Mouse (Mus musculus) megakaryocyte, embryonic 14.5 days (primary cell): Measurements from ENCODE around the gene Mvb12a. TPM values are rescaled to one million over a fixed set of nuclear protein-coding genes. Genes with fewer than 3 reads are reported as not detected.

Source experiments
- H3K27me3 ChIP-seq: replicated peaks from 2 replicates; pipeline ENCODE3; 2012; ENCODE audit warnings: inconsistent platforms
- H3K36me3 ChIP-seq: replicated peaks from 2 replicates; pipeline ENCODE3; 2012; ENCODE audit warnings: low read length, inconsistent platforms, mixed read lengths
- H3K4me1 ChIP-seq: 2 replicates; pipeline ENCODE4 v1.6.1; 2012; ENCODE audit warnings: inconsistent platforms
- H3K4me3 ChIP-seq: replicated peaks from 2 replicates; pipeline ENCODE3; 2012; ENCODE audit warnings: moderate library complexity, mild to moderate bottlenecking, inconsistent platforms
- H3K9me3 ChIP-seq: 2 replicates; pipeline ENCODE4 v1.6.1; 2012; ENCODE audit warnings: inconsistent platforms
- FLI1 ChIP-seq: IDR thresholded peaks from 2 replicates; pipeline ENCODE4 v1.6.1; 2012; ENCODE audit warnings: low read length, inconsistent platforms, mixed read lengths
- GATA1 ChIP-seq: IDR thresholded peaks from 3 replicates; pipeline ENCODE4 v1.6.1; 2012; ENCODE audit warnings: mixed read lengths, low read length, inconsistent platforms, borderline replicate concordance
- polyA plus RNA-seq: library from polyadenylated mRNA; stranded (reverse); fragments of >175 nt; gene quantifications from 2 replicates; pipeline ENCODE4 v1.2.3, GENCODE M21; 2012; ENCODE audit warnings: low replicate concordance; ENCODE audit not compliant: insufficient read depth

Gene Mvb12a
- polyA plus RNA-seq, 1 experiment: 199 TPM

DNA sequence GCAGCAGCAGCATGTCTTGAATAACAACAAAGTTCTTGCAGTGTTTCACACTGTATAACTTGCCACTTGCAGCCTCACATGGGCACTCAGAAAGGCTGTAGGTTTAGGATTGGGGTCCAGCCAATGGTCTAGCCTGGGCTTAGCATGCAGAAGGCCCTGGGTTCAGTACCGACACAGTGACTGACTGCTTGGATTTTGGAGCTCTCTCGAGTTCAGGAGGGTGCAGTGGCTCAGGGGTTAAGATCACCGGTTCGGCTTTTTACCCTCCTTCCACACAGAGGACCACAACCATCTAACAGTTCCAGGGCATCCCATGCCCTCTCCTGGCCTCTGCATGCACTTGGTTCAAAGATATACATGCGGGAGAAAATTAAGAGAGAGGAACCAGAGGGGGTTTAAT is 48.3 kb downstream of the Mvb12a start:
- no peaks in the 10 kb centered on the region for H3K9me3 ChIP-seq
- peak overlapping the region; percentile 99 for H3K4me3 ChIP-seq
- no peaks in the 10 kb centered on the region for H3K27me3 ChIP-seq
- TF ChIP-seq FLI1 (no peak), GATA1 (no peak)
- peaks cover 42% of the 10 kb centered on the region for H3K36me3 ChIP-seq
- peaks cover 57% of the 10 kb centered on the region for H3K4me1 ChIP-seq

DNA sequence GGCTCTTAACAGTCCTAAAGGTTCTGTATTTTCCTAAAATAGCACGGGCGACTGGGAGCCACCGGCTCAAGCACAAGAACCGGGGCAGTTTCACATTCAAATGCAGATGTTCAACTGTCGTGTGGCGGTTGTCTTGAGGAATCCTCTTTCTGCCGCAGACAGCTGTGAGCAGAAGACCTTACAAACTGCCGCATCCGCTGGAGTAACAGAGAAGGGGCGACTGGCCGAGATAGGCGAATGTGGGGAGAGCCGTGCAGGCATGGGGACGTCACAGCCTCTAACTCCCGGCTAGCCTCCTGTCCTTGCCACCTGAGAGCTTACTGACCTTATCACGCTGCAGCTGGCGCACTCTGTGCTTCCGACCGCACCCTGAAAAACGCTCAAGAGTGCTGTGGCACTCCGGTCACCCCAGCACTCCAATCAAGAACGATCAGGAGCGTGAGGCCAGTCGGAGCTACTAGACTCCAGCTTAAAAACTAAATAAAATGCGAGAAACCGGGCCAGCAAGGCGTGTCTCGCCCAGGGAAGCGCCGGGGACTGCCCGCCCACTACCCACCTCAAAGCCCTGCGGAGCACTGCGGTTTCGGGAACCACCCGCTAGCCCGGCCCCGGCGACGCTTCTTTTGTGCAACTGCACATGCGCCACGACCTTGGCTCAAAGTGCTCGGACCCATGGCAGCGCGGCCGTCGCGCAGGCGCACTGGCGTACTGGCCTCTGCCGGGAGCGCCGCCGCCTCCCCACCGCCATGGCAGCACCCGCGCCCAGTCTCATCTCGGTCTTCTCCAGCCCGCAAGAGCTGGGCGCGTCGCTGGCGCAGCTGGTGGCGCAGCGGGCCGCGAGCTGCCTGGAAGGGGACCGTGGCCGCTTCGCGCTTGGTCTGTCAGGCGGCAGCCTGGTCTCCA is 49.0 kb downstream of the Mvb12a start, which contains the start of gene Pgls:
Pgls (plus strand) TSS at position 706 of the 903 bp plus-strand sequence.
- TF ChIP-seq GATA1 (no peak), FLI1 (no peak)
- Histone ChIP-seq H3K27me3 (no peaks in the 10 kb centered on the region), H3K36me3 (peaks cover 45% of the 10 kb centered on the region), H3K9me3 (no peaks in the 10 kb centered on the region), H3K4me3 (peak within 1 kb of the TSS; percentile 99), H3K4me1 (peaks cover 64% of the 10 kb centered on the region)

DNA sequence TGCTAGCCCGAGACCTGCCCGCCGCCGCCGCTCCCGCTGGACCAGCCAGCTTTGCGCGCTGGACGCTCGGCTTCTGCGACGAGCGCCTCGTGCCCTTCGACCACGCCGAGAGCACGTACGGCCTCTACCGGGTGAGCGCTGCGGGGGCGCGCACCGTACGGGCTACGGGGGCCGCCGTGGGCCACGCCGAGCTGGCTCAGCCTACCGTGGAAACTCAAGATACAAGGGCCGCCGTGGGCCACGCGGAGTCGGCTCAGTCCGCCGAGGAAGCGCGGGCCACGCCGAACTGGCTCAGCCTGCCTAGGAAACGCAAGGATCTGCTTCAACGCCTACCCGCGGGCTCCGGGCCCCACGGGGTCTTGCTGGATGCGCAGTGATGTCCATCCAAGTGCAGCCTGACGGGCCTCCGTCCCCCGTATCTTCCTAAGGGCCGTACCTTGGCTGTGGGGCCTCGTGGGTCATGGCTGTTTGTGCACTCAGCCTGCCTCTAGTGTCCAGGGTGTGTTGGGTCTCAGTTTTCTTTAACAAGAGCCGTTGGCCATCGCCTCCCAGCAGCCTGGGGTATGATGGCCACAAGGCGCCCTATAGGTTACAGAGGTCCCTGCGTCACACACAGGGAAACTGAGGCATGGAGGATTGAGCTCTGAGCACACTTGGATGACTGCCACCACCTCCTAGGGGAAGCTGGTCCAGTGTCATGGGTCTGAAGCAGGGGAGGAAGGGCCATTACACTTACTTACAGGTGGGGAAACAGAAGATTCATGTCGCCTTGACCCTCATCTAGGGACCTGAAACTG is 49.9 kb downstream of the Mvb12a start:
- Histone ChIP-seq H3K9me3 (no peaks in the 10 kb centered on the region), H3K4me3 (peak overlapping the region; percentile 99), H3K36me3 (peaks cover 48% of the 10 kb centered on the region), H3K4me1 (peaks cover 69% of the 10 kb centered on the region), H3K27me3 (no peaks in the 10 kb centered on the region)
- no peak for TF ChIP-seq GATA1
- no peak for TF ChIP-seq FLI1

DNA sequence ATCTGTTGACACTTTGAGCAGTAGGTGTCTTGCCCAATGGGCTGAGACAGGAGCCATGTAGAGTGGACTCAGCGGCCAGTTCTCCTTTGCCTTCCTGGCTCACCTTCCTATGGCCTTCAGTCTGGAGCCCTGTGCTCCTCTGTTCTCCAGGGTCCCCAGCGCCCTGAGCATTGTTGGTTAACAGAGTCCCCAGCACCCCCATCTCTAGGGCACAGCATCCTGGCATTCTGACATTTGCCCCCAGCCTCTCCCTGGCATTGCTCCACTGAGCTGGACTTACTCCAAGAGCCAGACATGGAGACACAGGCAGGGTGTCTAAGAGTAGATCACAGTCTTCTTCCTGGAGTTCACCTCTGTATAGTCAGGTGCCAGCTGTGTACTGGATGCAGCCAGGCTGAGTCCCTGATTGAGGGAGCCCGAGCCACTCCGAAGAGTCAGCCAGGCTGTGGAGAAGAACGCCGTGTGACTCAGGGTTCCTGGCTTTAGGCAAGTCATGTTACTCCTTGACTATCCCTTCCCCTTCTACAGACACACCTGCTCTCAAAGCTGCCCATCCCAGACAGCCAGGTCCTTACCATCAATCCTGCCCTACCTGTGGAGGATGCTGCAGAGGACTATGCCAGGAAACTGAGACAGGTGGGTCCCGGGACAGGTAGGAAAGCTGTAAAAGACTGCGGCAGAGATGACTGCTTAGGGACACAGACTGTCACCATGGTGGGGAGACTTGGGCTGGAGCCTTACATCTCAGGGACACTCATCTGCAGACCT is 51.0 kb downstream of the Mvb12a start:
- H3K36me3 ChIP-seq: peaks cover 50% of the 10 kb centered on the region
- H3K4me3 ChIP-seq: peak overlapping the region; percentile 99
- TF ChIP-seq FLI1 (no peak), GATA1 (no peak)
- H3K27me3 ChIP-seq: no peaks in the 10 kb centered on the region
- H3K9me3 ChIP-seq: no peaks in the 10 kb centered on the region
- H3K4me1 ChIP-seq: peaks cover 65% of the 10 kb centered on the region

DNA sequence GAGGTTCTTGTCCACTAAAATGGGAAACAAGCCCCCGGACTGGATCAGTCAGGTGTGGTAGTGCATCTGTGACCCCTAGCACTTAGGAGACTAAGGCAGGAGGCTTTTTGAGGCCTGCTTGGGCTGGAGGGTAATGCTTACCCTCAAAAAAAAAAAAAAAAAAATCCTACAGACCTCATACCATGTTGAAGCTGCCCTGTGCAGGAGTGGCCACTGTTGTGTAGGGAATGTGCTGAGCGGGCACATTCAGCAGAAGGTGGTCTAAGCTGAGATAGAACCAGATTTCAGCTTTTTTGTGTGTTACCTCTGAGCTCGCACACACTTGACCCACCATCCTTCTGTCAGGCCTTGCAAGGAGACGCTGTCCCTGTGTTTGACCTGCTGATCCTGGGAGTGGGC is 51.6 kb downstream of the Mvb12a start:
- Histone ChIP-seq H3K9me3 (no peaks in the 10 kb centered on the region), H3K4me1 (peaks cover 65% of the 10 kb centered on the region), H3K4me3 (no peak overlapping the region), H3K27me3 (no peaks in the 10 kb centered on the region), H3K36me3 (peaks cover 55% of the 10 kb centered on the region)
- TF ChIP-seq GATA1 (no peak), FLI1 (no peak)

DNA sequence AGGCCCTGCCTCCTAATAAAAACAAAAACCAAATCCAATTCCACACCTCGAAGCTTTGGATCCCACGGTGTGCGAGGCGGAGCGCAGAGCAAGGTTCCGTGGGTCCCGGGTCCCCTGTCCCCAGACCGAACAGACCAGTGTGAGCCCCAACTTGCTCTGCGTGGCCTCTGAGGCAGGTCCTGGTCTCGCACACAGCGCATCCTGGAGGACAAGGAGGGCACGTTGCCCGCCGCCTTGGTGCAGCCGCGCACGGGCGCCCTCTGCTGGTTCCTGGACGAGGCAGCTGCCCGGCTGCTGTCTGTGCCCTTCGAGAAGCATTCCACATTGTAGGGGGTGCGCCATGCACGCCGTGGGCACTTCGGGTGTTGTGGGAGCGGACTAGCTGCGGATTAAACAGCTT is 53.1 kb downstream of the Mvb12a start:
- Histone ChIP-seq H3K4me3 (peak overlapping the region; percentile 69), H3K4me1 (peaks cover 54% of the 10 kb centered on the region), H3K36me3 (peaks cover 71% of the 10 kb centered on the region), H3K27me3 (no peaks in the 10 kb centered on the region), H3K9me3 (no peaks in the 10 kb centered on the region)
- TF ChIP-seq FLI1: no peak
- no peak for TF ChIP-seq GATA1

DNA sequence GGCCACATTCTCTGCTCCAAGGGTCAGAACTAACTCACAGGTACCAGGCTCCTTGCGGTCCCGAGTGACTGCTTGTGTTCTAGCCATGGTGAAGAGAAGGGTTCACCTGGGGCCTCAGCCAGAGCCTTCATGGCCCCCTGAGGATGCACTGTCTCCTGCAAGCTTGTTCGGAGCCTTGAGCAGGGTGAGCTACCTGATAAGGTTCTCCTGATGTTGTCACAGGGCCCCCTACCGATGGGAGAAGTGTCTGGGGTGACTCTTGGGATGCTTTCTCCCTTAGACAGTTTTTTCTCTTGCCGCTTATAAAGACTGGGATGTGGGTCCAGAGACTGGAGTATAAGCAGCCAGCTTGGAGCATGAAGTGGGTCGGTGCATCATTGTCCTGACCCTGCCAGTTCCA is 53.7 kb downstream of the Mvb12a start:
- peaks cover 49% of the 10 kb centered on the region for H3K4me1 ChIP-seq
- H3K4me3 ChIP-seq: no peak overlapping the region
- H3K9me3 ChIP-seq: no peaks in the 10 kb centered on the region
- no peak for TF ChIP-seq FLI1
- TF ChIP-seq GATA1: no peak
- peaks cover 72% of the 10 kb centered on the region for H3K36me3 ChIP-seq
- H3K27me3 ChIP-seq: no peaks in the 10 kb centered on the region

DNA sequence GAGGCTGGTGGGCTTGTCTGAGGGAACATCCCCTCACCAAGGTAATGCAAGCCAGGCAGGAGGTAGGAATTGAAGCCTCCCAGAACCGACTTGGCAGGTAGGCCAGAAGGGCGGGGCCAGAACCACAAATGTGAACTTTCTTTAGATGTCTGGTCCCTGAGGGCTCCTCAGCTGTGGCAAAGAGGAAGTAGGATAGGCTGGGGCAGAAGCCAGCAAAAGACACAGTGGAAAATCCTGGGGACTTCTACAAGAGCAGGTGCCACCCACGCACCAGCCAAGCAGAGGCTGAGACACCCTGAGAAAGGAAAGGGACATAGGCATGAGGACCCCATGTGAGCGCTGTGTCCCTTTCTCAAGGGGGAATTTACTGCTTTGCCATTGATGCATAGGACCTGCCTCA is 54.1 kb downstream of the Mvb12a start:
- Histone ChIP-seq H3K4me3 (no peak overlapping the region), H3K9me3 (no peaks in the 10 kb centered on the region), H3K4me1 (peaks cover 46% of the 10 kb centered on the region), H3K36me3 (peaks cover 73% of the 10 kb centered on the region), H3K27me3 (no peaks in the 10 kb centered on the region)
- TF ChIP-seq FLI1 (no peak), GATA1 (no peak)

DNA sequence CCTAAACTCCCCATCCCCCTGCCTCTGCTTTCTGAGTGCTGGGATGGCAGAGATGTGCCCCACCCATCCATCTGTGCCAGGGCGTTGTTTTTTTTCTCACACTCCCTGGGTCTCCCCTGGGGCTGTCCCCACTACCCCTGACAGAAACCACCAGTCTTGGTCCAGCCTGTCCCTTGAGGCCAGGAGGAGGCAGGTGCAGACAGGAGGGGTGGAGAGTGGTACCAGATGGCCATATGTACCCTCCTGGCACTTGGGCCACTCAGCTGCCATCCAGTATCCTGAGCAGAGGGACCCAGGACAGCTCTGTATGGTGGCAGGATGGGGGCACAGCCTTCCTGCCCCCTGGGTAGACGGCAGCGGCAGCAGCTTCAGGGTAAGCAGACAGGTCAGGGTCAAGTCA is 54.7 kb downstream of the Mvb12a start, which contains the start of gene Fam129c:
Fam129c (plus strand) TSS at position 198 of the 400 bp plus-strand sequence.
- no peaks in the 10 kb centered on the region for H3K9me3 ChIP-seq
- TF ChIP-seq GATA1: no peak
- TF ChIP-seq FLI1: no peak
- H3K36me3 ChIP-seq: peaks cover 79% of the 10 kb centered on the region
- H3K4me1 ChIP-seq: peaks cover 50% of the 10 kb centered on the region
- H3K4me3 ChIP-seq: no peak within 1 kb of the TSS
- peaks cover 6% of the 10 kb centered on the region for H3K27me3 ChIP-seq

Other genes with a start within 250 kb of the Mvb12a start
- gene Use1, start 176.1 kb upstream of the Mvb12a start, polyA plus RNA-seq: 136 and 255 TPM in 2 replicates
- 79.6 and 103 TPM in 2 replicates for gene Ocel1, start 171.6 kb upstream of the Mvb12a start, polyA plus RNA-seq
- gene Nr2f6, start 161.0 kb upstream of the Mvb12a start, polyA plus RNA-seq: 20.8 and 45.4 TPM in 2 replicates
- 0.06 TPM in 1 of 2 replicates, not detected in the other for gene Ushbp1, start 147.1 kb upstream of the Mvb12a start, polyA plus RNA-seq
- 62.3 and 94.3 TPM in 2 replicates for gene Babam1, start 146.1 kb upstream of the Mvb12a start, polyA plus RNA-seq
- gene Ankle1, start 136.9 kb upstream of the Mvb12a start, polyA plus RNA-seq: 3.3 and 6.3 TPM in 2 replicates
- gene Abhd8, start 79.3 kb upstream of the Mvb12a start, polyA plus RNA-seq: 8.9 and 22.6 TPM in 2 replicates
- gene Mrpl34, start 78.0 kb upstream of the Mvb12a start, polyA plus RNA-seq: 206 and 242 TPM in 2 replicates
- 346 and 1,390 TPM in 2 replicates for gene Dda1, start 73.7 kb upstream of the Mvb12a start, polyA plus RNA-seq
- 3.3 and 3.4 TPM in 2 replicates for gene Ano8, start 57.0 kb upstream of the Mvb12a start, polyA plus RNA-seq
- gene Gtpbp3, start 54.8 kb upstream of the Mvb12a start, polyA plus RNA-seq: 17.4 and 21.7 TPM in 2 replicates
- gene Plvap, start 31.2 kb upstream of the Mvb12a start, polyA plus RNA-seq: 4.0 and 6.0 TPM in 2 replicates
- 0.16 TPM in 1 of 2 replicates, not detected in the other for gene Ccdc194, start 17.2 kb upstream of the Mvb12a start, polyA plus RNA-seq
- 105 and 345 TPM in 2 replicates for gene Bst2, start 5.5 kb upstream of the Mvb12a start, polyA plus RNA-seq
- gene Tmem221, start 15.9 kb downstream of the Mvb12a start, polyA plus RNA-seq: 1.3 TPM in 1 of 2 replicates, not detected in the other
- not detected in 2 replicates for gene Nxnl1, start 23.7 kb downstream of the Mvb12a start, polyA plus RNA-seq
- 1.8 and 16.4 TPM in 2 replicates for gene Slc27a1, start 26.0 kb downstream of the Mvb12a start, polyA plus RNA-seq
- 330 and 634 TPM in 2 replicates for gene Pgls, start 49.3 kb downstream of the Mvb12a start, polyA plus RNA-seq
- 2.5 and 27.1 TPM in 2 replicates for gene Fam129c, start 54.7 kb downstream of the Mvb12a start, polyA plus RNA-seq
- 14.0 and 14.8 TPM in 2 replicates for gene Colgalt1, start 68.1 kb downstream of the Mvb12a start, polyA plus RNA-seq
- 8.9 and 10.8 TPM in 2 replicates for gene Unc13a, start 128.8 kb downstream of the Mvb12a start, polyA plus RNA-seq
- 209 and 434 TPM in 2 replicates for gene Jak3, start 133.4 kb downstream of the Mvb12a start, polyA plus RNA-seq
- 241 and 376 TPM in 2 replicates for gene Insl3, start 146.3 kb downstream of the Mvb12a start, polyA plus RNA-seq
- 0.77 TPM in 1 of 2 replicates, not detected in the other for gene B3gnt3, start 158.9 kb downstream of the Mvb12a start, polyA plus RNA-seq
- gene Fcho1, start 182.8 kb downstream of the Mvb12a start, polyA plus RNA-seq: 48.6 and 69.2 TPM in 2 replicates